8 mouse cellular contexts compared by ENCODE assay signal in the genomic region with DNA sequence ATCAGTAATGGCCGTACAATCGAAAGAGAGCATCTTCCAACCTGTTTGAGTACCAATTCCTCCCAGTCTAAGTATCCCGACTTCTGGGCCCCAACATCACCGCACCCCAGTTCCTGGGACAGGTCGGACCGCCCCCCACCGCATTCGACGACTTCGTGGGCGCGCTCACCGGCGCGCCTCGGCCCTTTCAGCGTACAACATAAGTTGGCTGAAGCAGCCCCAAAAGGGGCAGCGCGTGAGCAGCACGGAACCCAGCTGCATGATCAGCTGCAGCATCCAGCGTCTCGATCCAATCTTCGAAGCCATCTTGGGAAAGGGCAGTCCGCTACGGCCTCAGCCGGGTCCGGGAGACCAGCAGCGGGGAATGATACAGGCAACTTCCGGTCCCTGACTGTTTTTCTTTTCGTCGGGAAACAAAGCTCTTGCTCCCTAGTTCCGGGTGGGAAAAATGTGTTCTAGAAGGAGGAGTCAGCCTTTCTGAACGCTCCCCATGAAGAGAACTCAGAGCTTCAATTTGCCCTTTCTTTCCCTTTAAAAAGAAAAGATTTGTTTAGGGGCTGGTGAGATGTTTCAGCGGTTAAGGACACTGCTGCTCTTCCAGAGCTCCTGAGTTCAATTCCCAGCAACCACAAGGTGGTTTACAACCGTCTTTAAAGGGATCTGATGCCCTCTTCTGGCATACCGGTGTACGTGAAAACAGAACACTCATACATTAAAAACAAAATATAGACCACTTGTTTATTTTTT. TPM values are rescaled to one million over a fixed set of nuclear protein-coding genes. Genes with fewer than 3 reads are reported as not detected.
DNase-seq lines count a peak whose midpoint lies in the region; ATAC-seq and TF ChIP-seq lines count a peak whose summit lies in the region.

A gene (minus strand): TSS at position 366 of the 747 bp plus-strand sequence.

- H3K27me3 ChIP-seq in G1E (ENCODE audit: insufficient read depth, low read length), result no peaks in the 10 kb centered on the region
- no peaks in the 10 kb centered on the region for H3K27me3 ChIP-seq in forebrain, embryonic 16.5 days (replicated peaks; ENCODE audit: control insufficient read depth, insufficient read depth, low read length)
- H3K27me3 ChIP-seq in lung, embryonic 14.5 days (ENCODE audit: insufficient read depth, low read length), result no peaks in the 10 kb centered on the region
- no peaks in the 10 kb centered on the region for H3K27me3 ChIP-seq in thymus, adult 2 months (ENCODE audit: control insufficient read depth, insufficient read depth, low read length)

- H3K36me3 ChIP-seq in G1E (replicated peaks), result peaks cover 48% of the 10 kb centered on the region
- 0 out of 2 replicates have a peak, but pooled peaks cover 2% of the 10 kb centered on the region for H3K36me3 ChIP-seq in forebrain, embryonic 16.5 days (ENCODE audit: control insufficient read depth, insufficient read depth)
- H3K36me3 ChIP-seq in lung, embryonic 14.5 days (ENCODE audit: insufficient read depth), result peaks cover 27% of the 10 kb centered on the region
- no peaks in the 10 kb centered on the region for H3K36me3 ChIP-seq in thymus, adult 2 months (ENCODE audit: control insufficient read depth, insufficient read depth, low read length)

- peak; percentile 82 for DNase-seq in G1E (ENCODE audit: low spot score)
- DNase-seq in cerebellum, adult 18-20 months, result peak; percentile 89
- peak; percentile 91 to 92 for DNase-seq in heart, postnatal 36 days
- peak; percentile 87 to 89 for DNase-seq in layer of hippocampus, adult 2 months (ENCODE audit: low spot score in 2 of 2)
- DNase-seq in lung, embryonic 14.5 days, result peak; percentile 95
- peak; percentile 79 for DNase-seq in thymus, adult 2 months

- intact Hi-C loops in heart, postnatal 36 days (cut with DNase I), result loop anchor here (2.0 kb wide), 2 partner anchors 29 to 111 kb away; a partner anchor contains a TSS

- peak; percentile 73 for ATAC-seq in G1E (ENCODE audit: extremely low read depth, insufficient number of reproducible peaks, low FRiP score, poor library complexity, severe bottlenecking)
- peak; percentile 94 for ATAC-seq in forebrain, embryonic 16.5 days
- ATAC-seq in lung, embryonic 14.5 days (ENCODE audit: insufficient read depth), result peak; percentile 89

- H3K27ac ChIP-seq in forebrain, embryonic 16.5 days (ENCODE audit: low read length), result peak within 1 kb of the TSS; percentile 67
- H3K27ac ChIP-seq in layer of hippocampus, adult 2 months, result peak within 1 kb of the TSS; percentile 88
- peak within 1 kb of the TSS; percentile 30; the same call in 1 of the 2 replicates for H3K27ac ChIP-seq in lung, embryonic 14.5 days (ENCODE audit: low read depth)
- H3K27ac ChIP-seq in olfactory bulb, adult 2 months (ENCODE audit: insufficient read depth, low read depth, low read length), result peak within 1 kb of the TSS; percentile 78
- no peak within 1 kb of the TSS for H3K27ac ChIP-seq in thymus, adult 2 months (ENCODE audit: control insufficient read depth, insufficient read depth, low read length)

- H3K4me2 ChIP-seq in forebrain, embryonic 16.5 days (ENCODE audit: low read length), result peak within 1 kb of the TSS; percentile 93
- peak within 1 kb of the TSS; percentile 86 for H3K4me2 ChIP-seq in lung, embryonic 14.5 days

- peak within 1 kb of the TSS; percentile 79 for H3K9ac ChIP-seq in forebrain, embryonic 16.5 days (replicated peaks; ENCODE audit: low read depth, low read length)
- H3K9ac ChIP-seq in lung, embryonic 14.5 days, result peak within 1 kb of the TSS; percentile 60

- no peak for TF ChIP-seq CTCF in G1E (IDR thresholded peaks at IDR 0.05; ENCODE audit: low read depth, low read length)
- TF ChIP-seq CTCF in layer of hippocampus, adult 2 months (conservative IDR thresholded peaks at IDR 0.05), result peak; percentile 75
- peak; percentile 44 for TF ChIP-seq CTCF in lung, embryonic 14.5 days (IDR thresholded peaks at IDR 0.05; ENCODE audit: low read depth)
- TF ChIP-seq CTCF in olfactory bulb, adult 2 months (IDR thresholded peaks at IDR 0.05; ENCODE audit: insufficient read depth, low read depth, low read length), result no peak
- no peak for TF ChIP-seq CTCF in thymus, adult 2 months (IDR thresholded peaks at IDR 0.05; ENCODE audit: borderline replicate concordance, control insufficient read depth, extremely low read depth, insufficient read depth, low read length, poor library complexity)

- peak within 1 kb of the TSS; percentile 87 for H3K4me3 ChIP-seq in G1E (ENCODE audit: low read depth, low read length)
- peak within 1 kb of the TSS; percentile 79 for H3K4me3 ChIP-seq in forebrain, embryonic 16.5 days (replicated peaks; ENCODE audit: low read length)
- H3K4me3 ChIP-seq in layer of hippocampus, adult 2 months, result peak within 1 kb of the TSS; percentile 80
- H3K4me3 ChIP-seq in lung, embryonic 14.5 days (ENCODE audit: low read depth, low read length), result peak within 1 kb of the TSS; percentile 75
- peak within 1 kb of the TSS; percentile 96 for H3K4me3 ChIP-seq in olfactory bulb, adult 2 months (ENCODE audit: insufficient read depth, low read depth, low read length)
- H3K4me3 ChIP-seq in thymus, adult 2 months (ENCODE audit: control insufficient read depth, insufficient read depth, low read length), result peak within 1 kb of the TSS; percentile 61

- H3K9me3 ChIP-seq in G1E (replicated peaks), result no peaks in the 10 kb centered on the region
- H3K9me3 ChIP-seq in forebrain, embryonic 16.5 days (ENCODE audit: control insufficient read depth, low read length), result no peaks in the 10 kb centered on the region
- no peaks in the 10 kb centered on the region for H3K9me3 ChIP-seq in lung, embryonic 14.5 days (ENCODE audit: low read depth, low read length)

- peaks cover 23% of the 10 kb centered on the region for H3K4me1 ChIP-seq in G1E (ENCODE audit: insufficient read depth, low read depth, low read length)
- peaks cover 7% of the 10 kb centered on the region for H3K4me1 ChIP-seq in forebrain, embryonic 16.5 days (replicated peaks; ENCODE audit: control insufficient read depth, insufficient read depth, low read length)
- H3K4me1 ChIP-seq in lung, embryonic 14.5 days (ENCODE audit: insufficient read depth), result no peaks in the 10 kb centered on the region
- H3K4me1 ChIP-seq in olfactory bulb, adult 2 months (ENCODE audit: control insufficient read depth, insufficient read depth, low read length), result peaks cover 4% of the 10 kb centered on the region
- peaks cover 7% of the 10 kb centered on the region for H3K4me1 ChIP-seq in thymus, adult 2 months (replicated peaks; ENCODE audit: control insufficient read depth, insufficient read depth, low read length)

- under 1% methylated on average over 37 of the region's 37 CpGs for WGBS in forebrain, embryonic 16.5 days
- under 1% methylated on average over 37 of the region's 37 CpGs for WGBS in lung, embryonic 14.5 days
- under 1% methylated on average over 37 of the region's 37 CpGs for WGBS in olfactory bulb, adult 2 months
- under 1% methylated on average over 37 of the region's 37 CpGs for WGBS in thymus, adult 2 months

- 0 out of 2 replicates have a peak, but pooled peaks have one; percentile 46 for TF ChIP-seq POLR2A in olfactory bulb, adult 2 months (IDR thresholded peaks at IDR 0.05; ENCODE audit: insufficient read depth, low read depth, low read length)
- TF ChIP-seq POLR2A in thymus, adult 2 months (IDR thresholded peaks at IDR 0.05; ENCODE audit: control insufficient read depth, extremely low read depth, insufficient read depth, low read length, poor library complexity), result 0 out of 2 replicates have a peak, but pooled peaks have one; percentile 36

RNA-seq across cellular contexts. Expression of the gene that starts here (rescaled TPM):
- 8.3 and 10.2 TPM in 2 replicates for total RNA-seq in G1E (2014; fragmentation: Nextera tagmentation)
- total RNA-seq in G1E (2017), result 12.9 and 16.7 TPM in 2 replicates
- 8.1 and 14.3 TPM in 2 replicates for polyA plus RNA-seq in G1E (2012)
- 43.9 and 44.7 TPM in 2 replicates for polyA plus RNA-seq in forebrain, embryonic 16.5 days (2015; fragmentation: Nextera tagmentation; extraction: Ambion mirVana)
- 10 to 100 TPM; 13.0 to 13.7 TPM for total RNA-seq in heart, postnatal 36 days (2021)
- total RNA-seq in layer of hippocampus, adult 2 months (2021), result 10 to 100 TPM; 26.5 to 27.1 TPM
- 26.3 and 26.8 TPM in 2 replicates for polyA plus RNA-seq in lung, embryonic 14.5 days (2014; fragmentation: Nextera tagmentation; extraction: Ambion mirVana)
- not detected in 2 replicates for polyA plus RNA-seq in olfactory bulb, adult 2 months (2012; ENCODE audit: insufficient read depth, insufficient read length, low replicate concordance, missing spikeins)
- polyA plus RNA-seq in thymus, adult 2 months (2012; rRNA removed), result 26.2 and 31.3 TPM in 2 replicates

Comparison
In these comparisons a context has a peak if more than half of its experiments do, and no peak if none do; other contexts are left out.
1. CTCF ChIP-seq: peak in layer of hippocampus, adult 2 months (single experiment) and lung, embryonic 14.5 days (single experiment); none in G1E (single experiment), olfactory bulb, adult 2 months (single experiment) and thymus, adult 2 months (single experiment).
2. Peak in every context shown above with its lines, with median percentiles within 50 percentile points of each other: ATAC-seq, DNase-seq and H3K4me3 ChIP-seq.